Mouse (Mus musculus) B cell, adult 2 months (primary cell): Measurements from ENCODE around the gene Tub.

Source experiments
- DNase-seq, 2 experiments: peaks; one replicate each; pipeline ENCODE4 v3.0.0; 2022

Gene Tub

DNA sequence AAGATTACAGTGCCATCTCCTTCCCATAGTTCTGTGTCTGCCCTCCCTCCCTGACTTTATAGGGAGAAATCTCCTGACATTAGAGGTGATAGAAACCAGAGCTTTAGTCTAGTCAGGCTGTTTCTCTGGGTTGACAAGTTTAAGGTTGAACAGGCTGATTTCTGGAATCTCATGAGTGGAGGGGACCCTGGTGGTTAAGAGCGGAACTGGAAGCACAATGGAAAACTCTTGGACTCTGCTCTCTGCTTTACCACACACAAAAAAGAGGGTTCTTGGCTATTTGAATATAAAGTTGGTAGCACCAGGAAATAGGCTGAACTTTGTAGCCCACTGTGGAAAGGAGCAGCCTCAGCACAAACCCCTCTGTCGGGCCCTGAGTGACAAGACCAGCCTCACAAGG lies 81.9 kb downstream of the Tub start:
- DNase-seq, result no peak

DNA sequence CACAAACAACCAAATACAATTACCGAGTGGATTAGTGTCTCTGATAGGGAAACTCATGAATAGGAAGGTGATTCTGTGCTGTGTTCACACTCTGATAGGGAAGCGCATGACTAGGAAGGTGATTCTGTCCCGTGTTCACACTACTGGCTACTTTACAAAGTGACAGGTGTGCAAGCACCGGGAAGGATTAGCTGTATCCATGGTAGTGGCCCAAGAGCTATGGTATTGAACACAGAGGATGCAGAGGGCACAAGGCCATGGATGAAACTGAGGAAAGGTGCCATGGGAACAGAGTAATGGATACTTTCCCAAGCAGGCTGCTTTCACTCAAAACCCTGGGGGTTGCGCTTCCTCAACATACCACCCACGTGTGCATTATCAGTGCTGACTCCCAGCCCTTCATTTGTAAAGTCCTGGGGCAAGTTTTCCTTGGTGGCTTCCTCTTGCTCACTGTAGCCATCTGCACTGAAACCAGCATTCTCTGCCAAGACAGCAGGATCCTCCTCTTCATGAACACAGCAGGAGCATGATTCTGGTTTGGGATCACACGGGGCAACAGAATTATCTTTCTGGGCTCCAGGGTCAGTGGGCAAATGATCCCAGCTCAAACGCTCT lies 88.1 kb downstream of the Tub start:
- no peak for DNase-seq

DNA sequence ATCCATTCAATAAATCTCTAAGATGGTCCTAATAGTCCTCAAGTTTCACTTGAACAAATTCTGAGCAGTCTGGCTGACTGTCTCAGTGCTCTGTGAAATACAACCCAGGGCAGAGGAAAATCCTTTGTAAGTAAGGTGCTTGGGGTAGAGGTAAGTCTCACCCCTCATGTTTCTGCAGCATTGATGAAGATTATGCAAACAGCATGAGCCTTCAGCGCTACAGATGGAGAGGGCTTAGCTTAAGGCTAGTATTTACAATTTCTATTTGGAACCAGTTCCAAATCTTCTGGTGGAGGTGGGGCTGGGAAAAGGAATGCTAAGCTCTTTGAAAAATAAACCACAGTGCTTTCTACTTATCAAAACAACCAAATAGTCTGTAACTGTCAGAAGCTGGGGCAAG lies 88.8 kb downstream of the Tub start:
- no peak for DNase-seq

DNA sequence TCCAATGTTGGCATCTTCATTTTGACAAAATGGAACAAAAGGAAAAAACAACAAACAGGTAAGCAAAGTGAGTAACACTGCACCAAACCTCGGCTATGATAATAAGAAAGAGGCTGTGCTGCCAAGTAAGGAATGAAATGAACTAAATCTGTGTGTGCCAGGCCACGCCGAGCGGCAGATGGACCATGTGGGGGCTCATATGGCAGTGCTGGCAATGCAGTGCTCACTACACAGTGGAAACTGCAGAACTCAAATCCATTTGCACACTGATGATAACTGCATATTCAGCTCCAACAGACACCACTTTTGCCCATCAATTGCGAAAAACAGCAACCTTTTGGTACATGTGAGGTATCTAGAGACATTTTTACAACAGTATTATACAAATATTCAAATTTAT lies 89.3 kb downstream of the Tub start:
- no peak for DNase-seq

DNA sequence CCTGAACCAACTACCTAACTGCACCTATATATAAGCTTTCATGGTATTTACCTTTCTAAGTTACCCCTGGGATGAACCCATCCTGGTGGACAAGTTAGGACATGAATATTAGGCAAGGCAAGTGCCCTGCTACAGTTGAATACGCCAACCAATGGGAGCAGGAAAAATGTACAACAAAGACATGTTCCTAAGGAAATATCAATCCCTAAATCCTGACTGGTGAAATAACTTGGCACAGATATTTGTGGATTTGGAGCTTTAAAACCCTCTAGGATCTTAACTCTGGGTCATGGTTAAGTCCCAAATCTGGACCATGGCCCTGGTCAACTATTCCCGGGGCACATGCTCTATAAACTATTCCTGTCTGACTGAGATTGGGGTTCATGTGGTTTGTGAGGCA lies 95.7 kb downstream of the Tub start:
- DNase-seq, result no peak

DNA sequence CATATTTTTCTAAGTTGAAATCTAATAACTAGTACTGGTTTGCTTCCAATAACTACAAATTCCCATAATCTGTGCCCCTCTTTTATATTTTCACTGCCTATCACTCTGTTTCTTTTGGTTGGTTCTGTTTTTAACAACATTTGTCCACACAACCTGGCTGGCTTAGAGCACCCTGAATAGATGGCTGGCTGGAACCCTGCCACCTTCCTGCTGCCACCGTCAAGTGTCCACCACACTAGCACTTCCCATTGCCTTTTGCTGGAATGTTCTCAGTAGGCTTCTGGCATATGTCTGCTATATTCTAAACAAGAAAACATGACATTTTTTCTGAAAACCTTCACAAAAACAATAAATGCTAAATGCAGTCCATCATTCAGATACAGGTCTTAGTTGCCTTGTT lies 100.7 kb downstream of the Tub start:
- no peak for DNase-seq

DNA sequence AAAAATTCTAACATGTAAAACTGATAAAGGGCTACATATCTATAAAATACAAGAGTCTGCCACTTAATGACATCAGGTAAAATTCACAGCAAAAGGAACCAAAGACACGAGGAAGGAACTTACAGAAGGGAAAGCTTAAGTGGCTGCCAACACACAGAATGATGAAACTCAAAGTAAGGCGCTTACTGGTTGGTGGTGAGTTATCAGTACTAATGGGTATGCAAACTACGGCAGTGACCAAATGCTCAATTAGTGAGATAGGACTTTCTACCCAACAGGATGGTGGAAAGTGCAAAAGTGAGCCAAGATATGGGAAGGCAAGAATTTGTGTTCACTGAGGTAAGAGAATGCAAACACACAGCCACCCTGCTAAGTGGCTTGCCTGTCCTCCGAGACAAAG lies 109.4 kb downstream of the Tub start:
- DNase-seq, result no peak

DNA sequence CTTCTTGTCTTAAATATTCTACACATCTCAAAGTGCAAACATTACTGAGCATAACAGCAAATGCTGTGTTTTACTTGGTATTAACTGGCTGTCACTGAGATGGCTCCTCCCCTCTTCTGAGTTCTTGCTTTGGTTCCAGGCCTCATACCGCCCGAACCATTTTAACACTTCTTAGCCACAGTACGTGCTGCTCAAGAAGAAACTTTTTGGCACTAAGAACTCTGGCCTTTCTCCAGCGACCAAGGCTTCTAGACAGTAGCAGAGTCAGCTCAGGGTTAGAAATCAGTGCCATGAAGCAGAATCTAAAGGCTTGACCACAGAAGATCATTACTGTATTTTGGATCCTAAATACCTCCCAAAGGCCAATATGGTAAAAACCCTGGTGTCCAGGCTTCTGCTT lies 119.5 kb downstream of the Tub start:
- DNase-seq, result no peak

DNA sequence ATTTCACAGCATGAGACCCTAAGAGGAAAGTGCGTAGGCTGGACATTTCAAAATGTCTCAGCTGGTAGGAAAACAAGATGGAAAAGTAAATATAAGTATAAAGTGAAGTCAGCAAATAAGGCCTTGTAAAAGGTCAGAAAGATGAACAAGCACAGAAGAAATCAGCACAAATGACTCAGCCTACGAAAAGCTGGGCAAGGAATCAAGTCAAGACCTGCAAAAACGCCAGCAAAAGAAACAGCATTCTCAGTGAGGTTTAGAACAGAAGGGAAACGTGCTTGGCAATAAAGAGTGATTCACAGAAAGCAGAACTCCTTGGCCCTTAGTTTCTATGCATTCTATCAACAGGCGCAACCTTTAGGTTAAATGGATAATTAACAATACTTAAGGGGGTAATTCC lies 122.2 kb downstream of the Tub start:
- no peak for DNase-seq

DNA sequence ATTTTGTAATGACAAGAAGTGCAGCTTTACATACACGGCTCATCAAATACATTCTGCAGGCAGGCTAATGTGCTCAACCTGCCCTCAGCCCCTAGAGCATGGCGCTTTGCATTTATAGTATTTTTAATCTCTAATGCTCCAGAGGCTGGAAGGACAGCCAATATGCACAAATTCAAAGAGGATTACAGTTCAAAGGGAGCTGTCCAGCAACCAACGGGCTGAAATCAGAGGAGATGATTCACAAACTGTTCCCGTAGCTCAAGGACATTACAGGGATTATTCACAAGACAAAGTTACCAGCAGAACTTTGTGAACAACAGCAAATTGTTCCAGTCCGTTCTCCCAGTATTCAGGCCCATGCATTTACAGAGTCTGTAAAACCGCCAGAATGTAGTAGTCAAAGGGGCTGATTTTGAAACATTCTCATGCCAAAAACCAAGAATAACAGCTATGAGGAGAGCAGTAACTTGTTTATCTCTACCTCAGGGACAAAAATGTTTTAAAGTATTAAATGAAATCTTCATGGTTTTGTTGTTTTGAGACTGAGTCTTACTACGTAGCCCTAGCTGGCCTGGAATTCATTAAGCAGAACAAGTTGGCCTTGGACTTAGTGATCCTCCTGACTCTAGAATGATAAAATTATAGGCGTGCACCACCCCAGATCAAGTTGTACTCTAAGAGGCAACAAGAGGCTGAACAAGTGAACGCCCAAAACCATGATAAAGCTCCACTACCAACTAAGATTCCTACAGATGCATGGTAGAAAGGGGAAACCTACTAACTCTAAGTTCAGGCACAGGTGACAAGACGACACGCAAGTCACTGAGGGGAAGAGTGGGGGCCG lies 132.4 kb downstream of the Tub start:
- no peak for DNase-seq

DNA sequence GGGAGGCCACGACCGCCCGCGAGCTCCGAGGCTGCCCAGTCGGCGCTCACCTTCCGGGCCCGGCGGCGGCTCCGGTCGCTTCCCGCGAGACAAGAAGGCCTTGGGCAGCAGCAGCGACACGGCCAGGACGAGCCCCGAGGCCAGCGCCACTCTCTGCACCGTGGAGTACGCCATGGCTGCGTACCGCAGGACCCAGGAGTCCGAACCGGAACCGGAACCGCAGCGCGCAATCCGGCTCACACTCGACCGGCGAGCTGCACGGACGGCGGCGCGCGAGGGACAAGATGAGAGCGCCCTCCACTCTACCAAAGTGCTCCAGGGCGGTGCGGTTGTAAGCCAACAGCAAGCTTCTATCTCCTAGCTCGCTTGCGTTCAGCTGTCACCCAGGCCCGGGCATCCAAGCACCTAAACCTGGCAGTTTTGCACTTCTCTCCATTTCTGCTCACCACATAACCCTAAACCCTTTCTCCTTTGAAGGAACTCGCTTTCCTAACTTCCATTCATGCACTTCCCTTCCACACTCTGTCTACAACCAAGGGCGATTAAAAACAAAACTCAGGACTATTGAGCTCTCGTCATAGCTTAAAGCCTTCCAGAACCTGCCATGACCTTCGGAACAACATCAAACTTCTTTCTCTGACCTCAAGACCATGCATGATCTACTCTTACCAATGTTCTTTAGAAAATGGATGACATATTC lies 133.1 kb downstream of the Tub start, which contains the start of gene Ric3:
Gene Ric3 (minus strand): TSS at position 219 of the 700 bp plus-strand sequence.
- DNase-seq, result no peak

DNA sequence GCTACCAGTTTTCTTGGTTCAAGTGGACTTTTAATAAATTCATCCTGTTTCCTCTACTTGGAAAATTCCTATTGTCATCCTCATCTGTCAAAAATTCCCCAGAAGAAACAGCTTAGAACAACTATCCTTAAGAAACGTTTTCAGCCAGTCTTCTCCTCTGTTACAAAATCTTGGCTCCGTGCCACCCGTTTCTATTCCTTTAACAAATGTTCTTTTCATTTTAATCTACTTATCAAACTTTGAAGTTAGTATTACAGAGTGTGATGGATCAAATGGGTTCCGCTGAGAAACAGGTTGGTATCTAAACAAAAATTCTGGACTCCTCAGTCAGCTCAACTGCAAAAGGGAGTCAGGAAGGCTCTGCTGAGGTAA lies 133.7 kb downstream of the Tub start:
- DNase-seq, result no peak
